Mouse (Mus musculus): Measurements from ENCODE around the gene Spink4.
"Not testable (repeated sequence)": the region's sequence is repeated elsewhere in the genome, so short reads cannot be mapped to it uniquely, and the experiment has no call there.

Gene Spink4

GRCm38 (mm10) chr4:40906298-40906697, 13.6 kb upstream of the Spink4 start:
- DNase-seq, result no peak

GRCm38 (mm10) chr4:40908261-40908969, 11.4 kb upstream of the Spink4 start:
- DNase-seq, result no peak

GRCm38 (mm10) chr4:40914287-40914867, 5.5 kb upstream of the Spink4 start:
- DNase-seq, result no peak

GRCm38 (mm10) chr4:40915947-40916346, 3.9 kb upstream of the Spink4 start:
- DNase-seq, result no peak

- DNase-seq, result no peak
Observed at GRCm38 (mm10) chr4:40916592-40917155, 3.2 kb upstream of the Spink4 start.

- DNase-seq, result peak; percentile 50
Observed at GRCm38 (mm10) chr4:40920576-40920975, 724 bp downstream of the Spink4 start.

- DNase-seq, result no peak
Observed at GRCm38 (mm10) chr4:40921288-40921687, 1.4 kb downstream of the Spink4 start.

- DNase-seq, result no peak
Observed at GRCm38 (mm10) chr4:40923087-40923651, 3.3 kb downstream of the Spink4 start.

- no peak for DNase-seq
Observed at GRCm38 (mm10) chr4:40925568-40925967, 5.7 kb downstream of the Spink4 start.

GRCm38 (mm10) chr4:40929046-40929445, 9.2 kb downstream of the Spink4 start:
- no peak for DNase-seq

GRCm38 (mm10) chr4:40933694-40934093, 13.8 kb downstream of the Spink4 start:
- DNase-seq, result no peak

- not testable (repeated sequence) for DNase-seq
Observed at GRCm38 (mm10) chr4:40934369-40934768, 14.5 kb downstream of the Spink4 start.

- DNase-seq, result peak; percentile 50
Observed at GRCm38 (mm10) chr4:40936175-40936839, 16.5 kb downstream of the Spink4 start.

- DNase-seq, result no peak
Observed at GRCm38 (mm10) chr4:40938793-40939192, 18.9 kb downstream of the Spink4 start.

- no peak for DNase-seq
Observed at GRCm38 (mm10) chr4:40943651-40944050, 23.8 kb downstream of the Spink4 start.

GRCm38 (mm10) chr4:40946516-40947121, 26.8 kb downstream of the Spink4 start:
- DNase-seq, result no peak

- no peak for DNase-seq
Observed at GRCm38 (mm10) chr4:40947565-40948159, 27.8 kb downstream of the Spink4 start.

GRCm38 (mm10) chr4:40948160-40948708, 28.4 kb downstream of the Spink4 start, which contains the start of the genes Bag1 and Chmp5:
Gene Bag1 (minus strand): TSS chr4:40948294.
Gene Chmp5 (plus strand): TSS chr4:40948407.
- peak; percentile 98 for DNase-seq

- DNase-seq, result no peak
Observed at GRCm38 (mm10) chr4:40953521-40953920, 33.7 kb downstream of the Spink4 start.

GRCm38 (mm10) chr4:40955942-40956341, 36.1 kb downstream of the Spink4 start:
- no peak for DNase-seq

- no peak for DNase-seq
Observed at GRCm38 (mm10) chr4:40963536-40963935, 43.7 kb downstream of the Spink4 start.

- no peak for DNase-seq
Observed at GRCm38 (mm10) chr4:40969161-40969560, 49.3 kb downstream of the Spink4 start.

Data from right cerebral cortex, adult 18-20 months (tissue).